Mouse (Mus musculus) stomach, adult 2 months (tissue): ENCODE results near the gene Zswim9. TPM values are rescaled to one million over a fixed set of nuclear protein-coding genes. Genes with fewer than 3 reads are reported as not detected.

Source experiments
- polyA plus RNA-seq: library from polyadenylated mRNA; depleted of rRNA; stranded (reverse); fragments of >200 nt; gene quantifications from 2 replicates; pipeline ENCODE4 v1.2.3, GENCODE M21; 2012; rRNA removed

Gene Zswim9
- polyA plus RNA-seq = 1.1 and 1.8 TPM in 2 replicates

GRCm38 (mm10) chr7:13278308-13278891, at the start of gene Zswim9:
Gene Zswim9 (minus strand): TSS chr7:13278721.

DNA sequence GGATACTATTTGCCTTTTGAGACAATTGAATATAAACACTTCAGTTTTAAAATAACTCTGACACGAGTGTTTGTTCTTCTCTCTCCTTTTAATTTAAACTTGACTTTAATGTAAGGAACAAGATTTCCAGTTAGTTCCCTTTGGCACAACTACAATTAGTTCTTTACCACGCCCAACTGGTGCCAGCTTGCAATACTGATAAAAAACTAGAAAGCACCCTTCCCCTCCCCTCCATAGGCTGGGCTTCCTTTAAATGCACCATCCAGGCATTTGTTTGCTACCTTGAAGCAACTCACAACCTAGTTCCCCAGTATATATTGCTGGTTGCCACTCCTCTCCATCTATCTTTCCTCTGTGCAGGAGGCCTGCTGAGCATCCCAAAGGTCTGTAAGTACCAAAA, 45.8 kb upstream of the Zswim9 start, which contains the start of gene Pla2g4c:
TSS of gene Pla2g4c (plus strand) at position 340 of the 400 bp plus-strand sequence.

GRCm38 (mm10) chr7:13277081-13277480, 1.4 kb downstream of the Zswim9 start, which contains the start of gene Lig1:
Gene Lig1 (plus strand): TSS chr7:13277283.

GRCm38 (mm10) chr7:13212720-13213119, 65.8 kb downstream of the Zswim9 start, which contains the start of gene Vmn1r89:
Gene Vmn1r89 (plus strand): TSS chr7:13213020.

Other genes with a start within 250 kb of the Zswim9 start
- gene Chmp2a, start 243.9 kb downstream of the Zswim9 start, polyA plus RNA-seq = 26.8 and 30.0 TPM in 2 replicates
- gene Ube2m, start 240.4 kb downstream of the Zswim9 start, polyA plus RNA-seq = 50.8 and 68.7 TPM in 2 replicates
- 0.90 and 1.4 TPM in 2 replicates for gene Mzf1, start 224.0 kb downstream of the Zswim9 start, polyA plus RNA-seq
- not detected in 2 replicates for gene Vmn1r85, start 183.5 kb downstream of the Zswim9 start, polyA plus RNA-seq
- not detected in 2 replicates for gene Vmn1r86, start 158.8 kb downstream of the Zswim9 start, polyA plus RNA-seq
- gene Vmn1r87, start 138.6 kb downstream of the Zswim9 start, polyA plus RNA-seq = not detected in 2 replicates
- gene Vmn1r88, start 119.2 kb downstream of the Zswim9 start, polyA plus RNA-seq = not detected in 2 replicates
- gene Vmn1r89, start 65.7 kb downstream of the Zswim9 start, polyA plus RNA-seq = not detected in 2 replicates
- 3.1 and 4.0 TPM in 2 replicates for gene Lig1, start 1.4 kb downstream of the Zswim9 start, polyA plus RNA-seq
- 0.56 and 0.75 TPM in 2 replicates for gene Pla2g4c, start 45.9 kb upstream of the Zswim9 start, polyA plus RNA-seq
- gene Cabp5, start 119.4 kb upstream of the Zswim9 start, polyA plus RNA-seq = not detected in 2 replicates
- gene Bsph1, start 172.1 kb upstream of the Zswim9 start, polyA plus RNA-seq = not detected in 2 replicates